Mouse (Mus musculus) regulatory T cell (primary cell): ENCODE results near the gene Runx2.

Source experiments
- in situ Hi-C: fragments of 300-600 bp; cut with MboI, MseI; formaldehyde crosslinking; loops from one replicate; pipeline ENCODE4 v1.15.1; 2025; ENCODE audit warnings: high pct_unique_total_duplicates

Gene Runx2

GRCm38 (mm10) chr17:44718036-44718435 is 96.6 kb downstream of the Runx2 start:
- in situ Hi-C loops: loop anchor here (5.0 kb wide), 1 partner anchor 56 kb away; no protein-coding TSS in a partner anchor

DNA sequence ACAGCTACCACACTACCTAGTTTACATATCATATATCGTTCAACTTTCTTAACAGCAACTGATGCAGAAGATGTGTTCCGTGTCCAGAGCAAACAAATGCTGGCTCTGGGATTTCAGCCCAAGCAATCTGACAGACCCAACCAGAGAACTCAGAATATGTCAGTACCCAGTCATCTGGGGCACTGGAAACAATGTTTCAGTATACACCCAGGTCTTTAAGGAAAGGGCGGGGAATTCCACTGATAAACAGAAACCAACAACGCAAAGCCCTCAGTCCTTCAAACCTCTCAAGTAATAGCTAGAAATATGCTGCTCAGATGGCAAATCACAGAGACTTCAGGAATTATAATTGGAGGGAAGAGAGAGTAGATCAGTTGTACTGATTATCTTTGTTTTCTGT is 100.5 kb downstream of the Runx2 start:
- in situ Hi-C loops: no loop called here

- in situ Hi-C loops: no loop called here
These were observed 101.2 kb downstream of the Runx2 start for GRCm38 (mm10) chr17:44713404-44713803.

- in situ Hi-C loops: no loop called here
These were observed 104.9 kb downstream of the Runx2 start for GRCm38 (mm10) chr17:44709516-44710252.

GRCm38 (mm10) chr17:44707956-44708355 is 106.6 kb downstream of the Runx2 start:
- in situ Hi-C loops: no loop called here

DNA sequence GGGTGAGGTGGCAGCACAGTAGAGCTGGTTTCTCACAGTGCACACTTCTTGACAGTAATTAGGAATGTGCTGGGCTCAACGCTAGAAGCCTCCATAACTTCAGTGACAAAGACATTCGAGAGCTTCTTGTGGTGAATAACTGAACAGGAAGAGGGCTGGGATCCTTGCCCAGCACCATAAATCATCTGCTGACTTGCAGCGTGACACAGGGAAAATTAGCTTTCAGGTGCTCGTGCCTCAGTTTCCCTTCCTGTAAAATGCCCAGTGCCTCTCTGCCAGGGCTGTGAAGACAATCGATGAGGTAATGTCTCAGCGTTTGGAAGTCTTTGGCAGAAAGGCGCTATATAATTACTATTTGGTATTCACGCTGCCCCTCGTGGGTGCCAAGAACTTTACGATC is 108.1 kb downstream of the Runx2 start:
- in situ Hi-C loops: no loop called here

DNA sequence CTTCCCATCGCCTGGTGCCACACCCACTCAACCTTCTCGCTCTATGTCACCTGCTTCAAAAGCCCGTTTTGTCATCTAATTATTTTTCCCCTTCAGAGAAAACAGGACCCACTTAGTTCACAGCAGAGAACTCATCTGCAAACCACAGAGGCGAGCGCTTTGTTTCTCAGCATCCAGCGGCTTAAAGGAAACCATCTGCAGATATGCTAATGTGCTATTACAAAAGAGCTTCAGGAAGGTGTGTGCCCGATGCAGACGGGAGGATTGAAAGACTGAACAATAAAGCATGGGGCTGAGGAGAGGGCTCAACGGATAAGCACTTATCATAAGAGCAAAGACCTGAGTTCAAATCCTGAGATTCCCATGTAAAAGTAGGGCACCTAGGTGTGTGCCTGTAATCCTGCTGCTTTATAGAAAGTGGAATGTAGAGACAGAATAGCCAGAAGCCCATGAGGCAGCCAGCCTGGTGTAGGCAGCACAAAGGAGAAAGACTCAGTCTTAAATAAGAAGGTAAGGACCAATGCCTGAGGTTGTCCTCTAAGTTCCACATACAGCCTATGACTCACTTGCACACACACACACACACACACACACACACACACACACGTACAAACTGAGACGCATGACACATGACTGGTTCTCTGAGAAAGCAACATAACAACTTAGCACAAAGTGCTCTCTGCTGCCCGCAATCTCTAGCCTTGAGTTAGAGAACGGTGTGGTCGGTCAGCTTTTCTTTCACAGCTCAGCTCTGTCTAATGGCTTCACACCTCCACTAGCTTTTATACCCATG is 111.9 kb downstream of the Runx2 start:
- in situ Hi-C loops: no loop called here

GRCm38 (mm10) chr17:44701531-44701930 is 113.1 kb downstream of the Runx2 start:
- in situ Hi-C loops: no loop called here

DNA sequence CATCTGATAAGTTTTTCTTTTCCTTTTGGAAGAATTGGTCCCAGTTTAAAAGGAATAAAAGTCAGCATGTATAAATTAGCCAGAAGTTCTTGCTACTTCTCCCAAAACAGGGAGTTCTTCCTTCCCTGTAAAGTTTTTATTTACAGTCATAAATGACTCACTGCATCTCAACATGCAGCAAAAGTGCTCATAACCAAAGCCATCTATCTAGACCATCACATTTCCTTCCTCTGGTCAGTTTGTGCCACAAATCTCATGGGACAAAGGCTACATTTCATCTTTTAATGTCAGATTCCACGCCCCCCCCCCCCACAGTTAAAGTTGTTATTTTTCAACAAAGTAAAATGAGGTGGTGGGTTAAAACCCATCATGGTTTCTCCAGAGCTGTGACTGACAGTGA is 114.3 kb downstream of the Runx2 start:
- in situ Hi-C loops: no loop called here

DNA sequence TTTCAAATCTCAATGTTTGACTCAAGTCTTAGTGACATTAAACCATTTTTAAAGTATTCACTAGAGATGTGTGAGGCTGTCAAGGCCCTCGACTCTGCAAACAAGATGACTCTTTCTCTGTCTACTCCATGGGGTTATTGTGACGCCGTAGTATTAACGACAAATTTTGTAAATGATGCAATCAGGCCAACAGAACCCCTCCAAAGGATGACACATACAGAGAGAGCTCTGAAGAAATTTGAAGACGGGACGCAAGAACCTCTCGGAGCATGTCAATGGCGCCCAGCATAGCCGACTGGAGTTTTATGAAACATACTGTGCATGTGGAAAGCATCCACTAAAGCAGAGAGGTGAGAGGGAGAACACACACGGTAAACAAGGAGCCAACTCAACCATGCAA is 117.5 kb downstream of the Runx2 start:
- in situ Hi-C loops: no loop called here

DNA sequence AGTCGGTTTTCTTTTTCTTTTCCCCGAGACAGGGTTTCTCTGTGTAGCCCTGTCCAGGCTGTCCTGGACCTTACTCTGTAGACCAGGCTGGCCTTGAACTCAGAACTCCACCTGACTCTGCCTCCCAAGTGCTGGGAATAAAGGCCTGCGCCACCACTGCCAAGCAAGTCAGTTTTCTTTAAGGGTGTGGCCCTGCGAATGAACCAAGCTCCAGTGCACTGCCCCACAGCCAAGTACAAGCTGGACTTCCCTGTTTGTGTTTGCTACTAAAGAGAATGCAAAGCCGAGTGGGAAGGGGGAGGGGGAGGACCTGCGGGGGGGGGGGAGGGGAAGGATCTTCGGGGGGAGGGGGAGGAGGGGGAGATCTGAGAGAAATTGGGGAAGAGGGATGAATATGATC is 121.0 kb downstream of the Runx2 start:
- in situ Hi-C loops: no loop called here

- in situ Hi-C loops: no loop called here
These were observed 123.1 kb downstream of the Runx2 start for GRCm38 (mm10) chr17:44691517-44691916.

- in situ Hi-C loops: no loop called here
These were observed 124.1 kb downstream of the Runx2 start for GRCm38 (mm10) chr17:44690410-44691035.

- in situ Hi-C loops: no loop called here
These were observed 126.3 kb downstream of the Runx2 start for GRCm38 (mm10) chr17:44688306-44688705.

GRCm38 (mm10) chr17:44685514-44685913 is 129.1 kb downstream of the Runx2 start:
- in situ Hi-C loops: no loop called here

GRCm38 (mm10) chr17:44683026-44683425 is 131.6 kb downstream of the Runx2 start:
- in situ Hi-C loops: no loop called here

- in situ Hi-C loops: no loop called here
These were observed 136.8 kb downstream of the Runx2 start for GRCm38 (mm10) chr17:44677782-44678181.

GRCm38 (mm10) chr17:44672806-44673205 is 141.8 kb downstream of the Runx2 start:
- in situ Hi-C loops: no loop called here

DNA sequence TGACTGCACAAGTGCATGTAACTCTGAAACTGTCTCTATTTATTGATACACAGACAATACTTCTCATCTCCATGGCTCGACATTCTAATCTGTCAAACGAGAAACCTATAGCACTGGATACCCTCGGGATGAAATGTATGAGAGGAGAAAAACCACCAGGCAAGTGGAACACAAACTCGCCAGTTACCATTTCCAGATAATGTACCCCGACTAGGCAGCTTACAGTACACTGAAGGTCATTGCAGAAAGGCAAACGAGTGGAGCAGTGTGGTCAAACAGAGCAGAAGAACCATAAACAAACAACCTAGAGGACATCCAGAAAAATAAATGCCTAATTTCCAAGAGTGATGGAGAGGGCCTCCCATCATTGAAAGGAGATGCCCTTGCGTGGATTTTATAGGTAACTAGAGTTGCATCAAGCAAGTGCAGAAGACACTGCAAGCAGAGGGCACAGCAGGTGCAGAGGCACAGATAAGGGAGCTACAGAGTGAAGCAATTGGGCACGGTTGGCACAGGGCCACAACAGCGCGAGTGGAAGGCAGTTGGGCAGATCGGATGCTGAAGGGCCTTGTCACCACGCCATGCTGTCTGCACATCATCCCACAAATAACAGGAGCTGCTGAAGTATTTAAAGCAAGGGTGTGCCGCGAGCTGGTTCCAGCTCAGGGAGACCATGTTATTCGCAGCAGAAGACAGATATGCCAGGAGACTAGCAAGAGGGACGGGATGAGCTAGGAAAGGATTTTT is 142.5 kb downstream of the Runx2 start:
- in situ Hi-C loops: no loop called here

GRCm38 (mm10) chr17:44669985-44670384 is 144.6 kb downstream of the Runx2 start:
- in situ Hi-C loops: no loop called here

GRCm38 (mm10) chr17:44667346-44667745 is 147.3 kb downstream of the Runx2 start:
- in situ Hi-C loops: no loop called here

DNA sequence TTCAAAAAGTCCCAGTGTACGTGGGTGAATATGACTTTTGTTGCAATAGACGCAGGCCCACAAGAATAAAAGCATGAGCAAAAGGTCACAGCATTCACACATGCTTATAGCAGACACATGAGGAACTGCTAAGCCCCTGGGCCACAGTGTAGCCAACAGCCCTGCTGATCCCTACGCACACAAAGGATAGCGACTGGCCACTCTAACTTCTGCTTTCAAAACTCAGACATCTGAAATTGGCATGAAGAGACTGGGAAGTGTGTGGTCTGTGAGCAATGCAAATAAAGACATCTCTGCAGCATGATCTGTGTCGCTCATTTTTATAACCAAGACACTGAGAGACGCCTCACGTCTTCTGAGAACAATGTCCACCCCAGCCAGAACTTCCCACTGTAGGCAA is 150.7 kb downstream of the Runx2 start:
- in situ Hi-C loops: loop anchor here (5.0 kb wide), 1 partner anchor 53 kb away; no protein-coding TSS in a partner anchor
